Mouse (Mus musculus) thymus, adult 2 months (tissue): ENCODE data around the gene Rmdn2.

Experiments used
- CTCF ChIP-seq: fragments of 200-500 bp; IDR thresholded peaks from 2 replicates; pipeline ENCODE4 v1.5.1; 2012; ENCODE audit warnings: mild to moderate bottlenecking, control low read depth, low read length, moderate library complexity, borderline replicate concordance; ENCODE audit not compliant: control insufficient read depth, poor library complexity, insufficient read depth; ENCODE audit errors: extremely low read depth
- POLR2A ChIP-seq: fragments of 200-500 bp; IDR thresholded peaks from 2 replicates; pipeline ENCODE4 v1.6.1; 2012; ENCODE audit warnings: mild to moderate bottlenecking, low read length, control low read depth, moderate library complexity; ENCODE audit not compliant: control insufficient read depth, poor library complexity, insufficient read depth; ENCODE audit errors: extremely low read depth

DNA sequence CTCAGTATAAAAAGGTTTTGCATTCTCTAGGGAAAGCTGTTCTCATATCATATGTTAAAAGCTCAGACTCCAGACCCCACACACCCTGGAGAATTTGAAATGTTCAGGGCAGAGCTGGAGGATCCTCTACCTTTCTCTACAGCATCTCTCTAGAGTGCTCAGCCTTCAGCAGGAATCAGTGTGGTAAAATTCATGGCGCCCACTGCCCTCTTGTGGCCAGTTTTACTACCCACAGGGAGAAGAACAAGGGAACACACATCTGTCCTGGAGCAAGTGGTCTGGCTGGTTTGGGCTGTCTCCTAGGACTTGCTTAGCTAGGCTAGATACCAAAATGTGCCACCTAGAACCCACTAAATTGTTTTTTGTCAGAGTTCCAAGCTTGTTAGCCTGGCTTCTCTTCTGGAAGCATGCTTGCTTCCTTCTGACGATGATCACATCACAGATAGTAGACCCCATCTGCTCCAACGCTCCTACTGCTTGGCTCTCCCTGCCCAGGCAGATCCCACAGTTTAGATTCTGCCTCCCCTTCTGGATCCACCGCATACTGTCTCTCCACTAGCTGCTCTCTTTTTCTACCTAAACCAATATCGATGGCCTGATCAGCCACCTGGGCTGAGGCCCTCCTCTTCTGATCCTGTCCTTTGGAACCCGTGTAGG, 31.3 kb upstream of the Rmdn2 start:
- TF ChIP-seq CTCF (no peak), POLR2A (no peak)
